Mouse (Mus musculus) hindbrain, embryonic 16.5 days (tissue): ENCODE results near the gene Eif1b. TPM values are rescaled to one million over a fixed set of nuclear protein-coding genes. Genes with fewer than 3 reads are reported as not detected.
"Not testable (repeated sequence)": the region's sequence is repeated elsewhere in the genome, so short reads cannot be mapped to it uniquely, and the experiment has no call there.

Experiments used
- ATAC-seq: fragments of 200-750 bp; cut with Nextera tagmentation; 2 replicates; pipeline ENCODE4 v1.8.0; 2017; ENCODE audit warnings: moderate TSS enrichment, moderate library complexity
- H3K27ac ChIP-seq: fragments of 300-500 bp; sonication (generic); 2 replicates; pipeline ENCODE4 v1.5.1; 2014; ENCODE audit warnings: low read depth, mild to moderate bottlenecking, control low read depth, low read length, moderate library complexity
- H3K27me3 ChIP-seq: fragments of 300-500 bp; sonication (generic); replicated peaks from 2 replicates; pipeline ENCODE4 v1.6.1; 2014; ENCODE audit warnings: low read length; ENCODE audit not compliant: control insufficient read depth, insufficient read depth
- H3K36me3 ChIP-seq: fragments of 300-500 bp; sonication (generic); 2 replicates; pipeline ENCODE4 v1.6.1; 2014; ENCODE audit warnings: mild to moderate bottlenecking, low read length, moderate library complexity, mixed read lengths; ENCODE audit not compliant: control insufficient read depth, insufficient read depth
- H3K4me1 ChIP-seq: fragments of 300-500 bp; sonication (generic); 2 replicates; pipeline ENCODE4 v1.6.1; 2014; ENCODE audit warnings: low read depth, low read length; ENCODE audit not compliant: control insufficient read depth, insufficient read depth
- H3K4me2 ChIP-seq: fragments of 300-500 bp; sonication (generic); 2 replicates; pipeline ENCODE4 v1.6.1; 2014; ENCODE audit warnings: mild to moderate bottlenecking, low read length, control low read depth, moderate library complexity
- H3K4me3 ChIP-seq: fragments of 300-500 bp; sonication (generic); 2 replicates; pipeline ENCODE4 v1.5.1; 2014; ENCODE audit warnings: mild to moderate bottlenecking, low read length, control low read depth, moderate library complexity
- H3K9ac ChIP-seq: fragments of 300-500 bp; sonication (generic); 2 replicates; pipeline ENCODE4 v1.6.1; 2014; ENCODE audit warnings: low read depth, mild to moderate bottlenecking, control low read depth, low read length, moderate library complexity
- H3K9me3 ChIP-seq: fragments of 300-500 bp; sonication (generic); 2 replicates; pipeline ENCODE4 v1.6.1; 2014; ENCODE audit warnings: mild to moderate bottlenecking, low read length, moderate library complexity; ENCODE audit not compliant: control insufficient read depth
- WGBS: fragments of 180-500 bp; shearing (Covaris S2); extraction: QIAGEN DNeasy Blood & Tissue Kit; methylation state at CpG from one replicate; pipeline ENCODE4 v1.1.7; 2014; 5-methylcytosine and 5-hydroxymethylcytosine counted together
- polyA plus RNA-seq: library from polyadenylated mRNA; unstranded; fragments of >200 nt; fragmentation: Nextera tagmentation; extraction: Ambion mirVana; gene quantifications from 2 replicates; pipeline ENCODE4 v1.2.1, GENCODE M21; 2015

Eif1b gene
- polyA plus RNA-seq, 1 experiment from 2014 or later = 300 TPM

DNA sequence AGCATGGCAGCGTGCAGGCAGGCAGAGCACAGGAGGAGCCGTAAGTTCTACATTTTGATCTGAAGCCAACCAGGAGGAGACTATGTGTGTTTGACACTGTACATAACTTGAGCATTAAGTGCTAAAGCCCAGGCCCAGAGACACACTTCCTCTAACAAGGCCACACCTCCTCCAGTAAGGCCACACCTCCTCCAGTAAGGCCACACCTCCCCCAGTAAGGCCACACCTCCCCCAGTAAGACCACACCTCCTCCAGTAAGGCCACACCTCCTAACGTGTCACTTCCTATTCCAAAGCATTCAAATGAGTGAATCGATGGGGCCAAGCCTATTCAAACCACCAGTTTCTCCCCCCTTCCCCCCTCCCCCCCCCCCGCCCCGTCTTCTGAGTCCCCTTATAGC is 40.7 kb downstream of the Eif1b start:
- Histone ChIP-seq H3K27me3 (no peaks in the 10 kb centered on the region), H3K9ac (no peak overlapping the region), H3K9me3 (no peaks in the 10 kb centered on the region), H3K4me1 (no peaks in the 10 kb centered on the region), H3K4me2 (no peak overlapping the region), H3K4me3 (no peak overlapping the region), H3K36me3 (no peaks in the 10 kb centered on the region), H3K27ac (no peak overlapping the region)
- WGBS = 82% methylated on average over 6 of the region's 6 CpGs
- ATAC-seq = no peak

DNA sequence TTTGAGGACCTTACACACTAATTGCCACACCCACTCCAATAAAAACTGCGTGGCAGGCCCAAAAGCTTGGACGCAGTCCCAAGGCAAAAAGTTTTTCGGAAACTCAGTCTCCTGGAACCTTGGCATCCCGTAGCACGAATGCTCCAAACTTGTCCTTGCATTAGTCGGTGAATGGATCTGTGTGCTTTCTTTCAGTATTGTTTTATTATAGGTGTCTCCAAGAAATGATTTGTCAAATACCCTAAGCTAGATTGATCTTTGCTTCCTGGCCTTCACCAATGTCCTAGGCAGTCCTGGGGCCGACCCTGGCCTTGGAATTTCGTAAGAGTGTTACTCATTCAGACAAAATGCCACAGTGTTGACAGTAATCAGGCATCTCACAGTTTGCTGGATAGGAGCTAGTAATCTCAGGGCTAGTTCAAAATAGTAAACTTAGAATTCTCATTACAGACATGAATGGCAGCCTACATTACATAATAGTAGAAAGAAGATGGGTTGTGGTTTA is 41.5 kb downstream of the Eif1b start:
- WGBS = 95% methylated on average over 8 of the region's 8 CpGs
- not testable (repeated sequence) for H3K9me3 ChIP-seq, H3K4me1 ChIP-seq, H3K27me3 ChIP-seq, H3K27ac ChIP-seq, ATAC-seq, H3K4me2 ChIP-seq, H3K4me3 ChIP-seq, H3K36me3 ChIP-seq, H3K9ac ChIP-seq

DNA sequence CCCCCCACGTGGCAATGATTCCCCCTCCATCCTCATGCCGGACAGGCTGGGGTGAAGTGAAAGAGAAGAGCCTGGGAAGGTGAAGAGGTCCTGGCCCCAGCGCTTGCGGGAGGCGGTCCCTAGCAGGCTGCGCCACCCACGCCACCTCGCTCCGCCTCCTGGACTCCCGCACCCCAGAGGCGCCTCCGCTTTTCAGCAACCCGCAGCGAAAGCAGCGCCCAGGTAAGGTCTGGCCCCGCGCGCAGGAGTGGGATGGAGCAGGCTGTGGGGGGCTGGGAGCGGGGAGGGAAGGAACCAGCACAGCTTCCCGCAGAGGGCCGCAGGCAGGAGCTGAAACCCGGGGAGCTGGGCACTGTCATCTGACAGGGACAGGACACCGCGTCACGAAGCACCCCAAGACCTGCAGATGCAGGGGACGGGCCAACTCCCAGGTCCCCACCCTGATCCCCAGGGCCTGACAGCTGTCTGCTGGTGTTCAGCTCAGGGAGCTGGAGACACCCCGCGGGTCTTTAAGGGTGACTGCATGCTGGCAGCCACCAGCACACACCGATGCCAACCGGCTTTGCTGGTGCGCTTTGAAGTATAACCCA is 47.7 kb downstream of the Eif1b start, which contains the start of gene Entpd3:
Gene Entpd3, plus strand, starts transcription at position 157 of the 590 bp plus-strand sequence.
- H3K27me3 ChIP-seq = peaks cover 11% of the 10 kb centered on the region; the same call in 1 of the 2 replicates
- H3K4me1 ChIP-seq = peaks cover 7% of the 10 kb centered on the region; the same call in 1 of the 2 replicates
- peak within 1 kb of the TSS; percentile 89 for H3K4me2 ChIP-seq
- 2% methylated on average over 31 of the region's 31 CpGs for WGBS
- H3K36me3 ChIP-seq = no peaks in the 10 kb centered on the region
- H3K27ac ChIP-seq = no peak within 1 kb of the TSS
- H3K9ac ChIP-seq = peak within 1 kb of the TSS; percentile 73
- H3K9me3 ChIP-seq = no peaks in the 10 kb centered on the region
- peak; percentile 68 for ATAC-seq
- H3K4me3 ChIP-seq = peak within 1 kb of the TSS; percentile 56

DNA sequence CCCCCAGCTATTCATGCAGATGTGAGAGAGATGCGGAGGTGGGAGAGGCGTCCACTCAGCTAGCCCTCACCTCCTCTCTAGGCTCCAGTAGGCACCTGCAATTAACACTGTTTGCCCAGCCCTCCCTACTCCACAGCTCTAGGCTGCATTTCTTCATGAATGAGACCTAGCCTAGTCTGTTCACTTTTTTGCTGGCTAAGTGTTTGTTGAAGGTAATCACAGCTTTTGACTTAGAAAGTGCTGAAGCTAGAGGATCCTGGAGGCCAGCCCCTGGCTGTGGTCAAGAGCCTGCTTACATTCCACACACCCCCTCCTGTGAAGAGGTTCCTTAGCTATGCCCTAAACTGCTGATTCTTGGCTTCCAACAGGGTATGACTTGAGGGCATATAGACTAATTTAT is 49.4 kb downstream of the Eif1b start:
- no peak overlapping the region for H3K27ac ChIP-seq
- H3K4me3 ChIP-seq = no peak overlapping the region
- H3K36me3 ChIP-seq = no peaks in the 10 kb centered on the region
- 33% methylated on average over 1 of the region's 2 CpGs for WGBS
- H3K9ac ChIP-seq = no peak overlapping the region
- H3K9me3 ChIP-seq = no peaks in the 10 kb centered on the region
- no peak for ATAC-seq
- no peak overlapping the region for H3K4me2 ChIP-seq
- H3K4me1 ChIP-seq = peaks cover 7% of the 10 kb centered on the region; the same call in 1 of the 2 replicates
- H3K27me3 ChIP-seq = peaks cover 11% of the 10 kb centered on the region; the same call in 1 of the 2 replicates

DNA sequence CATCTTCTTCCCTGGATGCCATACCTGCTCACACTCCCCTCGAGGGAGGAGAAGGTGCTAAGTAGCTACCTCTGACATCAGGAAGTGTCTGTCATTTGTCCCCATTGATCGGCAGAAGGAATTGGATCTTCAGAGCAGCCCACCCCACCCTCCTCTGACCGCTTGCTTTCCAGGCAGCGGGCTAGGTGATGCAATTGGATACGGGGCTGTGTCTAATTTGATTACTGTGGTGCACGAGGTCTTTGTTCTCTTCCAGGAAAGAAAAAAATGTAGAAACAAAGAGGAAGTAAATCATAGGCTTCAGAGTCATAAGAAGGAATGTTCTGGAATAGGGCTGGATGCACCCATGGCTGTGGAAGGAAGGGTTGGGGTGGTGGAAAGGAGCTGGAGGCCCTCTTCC is 50.2 kb downstream of the Eif1b start:
- Histone ChIP-seq H3K4me2 (no peak overlapping the region), H3K27ac (no peak overlapping the region), H3K4me3 (no peak overlapping the region), H3K9ac (no peak overlapping the region), H3K9me3 (no peaks in the 10 kb centered on the region), H3K27me3 (peaks cover 11% of the 10 kb centered on the region; the same call in 1 of the 2 replicates), H3K4me1 (peaks cover 7% of the 10 kb centered on the region; the same call in 1 of the 2 replicates), H3K36me3 (no peaks in the 10 kb centered on the region)
- ATAC-seq = no peak
- WGBS = 23% methylated on average over 6 of the region's 6 CpGs

Other genes with a start within 250 kb of the Eif1b start
- gene Myrip, start 190.7 kb upstream of the Eif1b start, polyA plus RNA-seq = 7.3 and 8.1 TPM in 2 replicates
- 4.5 and 4.7 TPM in 2 replicates for gene Entpd3, start 47.6 kb downstream of the Eif1b start, polyA plus RNA-seq
- gene Rpl14, start 79.2 kb downstream of the Eif1b start, polyA plus RNA-seq = 360 and 404 TPM in 2 replicates